Mouse (Mus musculus): ENCODE measurements around the gene Trap1. TPM values are rescaled to one million over a fixed set of nuclear protein-coding genes. Genes with fewer than 3 reads are reported as not detected.
A peak's percentile ranks its signal among the peaks of the same experiment; 100 is the strongest.
"Not testable (repeated sequence)": the region's sequence is repeated elsewhere in the genome, so short reads cannot be mapped to it uniquely, and the experiment has no call there.

Gene Trap1
- 34.4 and 35.4 TPM in 2 replicates for polyA plus RNA-seq (2012; ENCODE audit: insufficient read depth, insufficient read length, missing spikeins)

DNA sequence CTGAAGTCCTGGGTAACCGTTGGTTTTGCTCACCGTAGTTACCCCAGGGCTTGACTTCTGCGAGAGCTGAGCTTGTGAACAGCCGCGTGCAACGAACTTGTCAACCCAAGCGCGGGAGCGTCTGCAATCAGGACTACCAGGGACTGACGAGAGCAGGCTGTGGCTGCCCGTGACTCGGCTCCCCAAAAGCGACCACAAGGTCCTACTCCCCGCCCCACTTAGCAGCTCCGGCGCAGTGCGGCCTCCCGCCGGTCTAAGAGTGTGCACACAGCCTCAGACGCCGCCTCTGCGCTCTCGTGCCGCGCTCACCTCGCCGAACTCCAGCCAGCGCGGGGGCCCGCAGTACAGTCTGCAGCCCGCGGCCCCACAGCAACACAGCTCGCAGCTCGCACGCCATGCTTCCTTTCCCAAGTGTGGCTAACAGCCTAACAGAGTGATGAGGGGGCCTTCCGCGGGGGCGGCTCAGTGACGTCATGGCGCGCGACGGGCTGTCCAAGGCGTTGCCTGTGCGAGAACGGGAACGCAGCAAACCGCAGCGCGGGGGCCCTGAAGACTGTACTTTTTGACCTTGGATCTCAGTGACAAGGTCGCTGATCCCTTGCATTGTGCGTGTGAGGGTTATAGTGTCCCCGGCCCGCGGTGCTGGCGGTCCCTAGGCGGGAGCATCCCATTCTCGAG lies at the start of gene Trap1:
Gene Trap1 (minus strand): TSS at position 444 of the 678 bp plus-strand sequence.
- Histone ChIP-seq H3K4me3 (ENCODE audit: insufficient read depth, low read length) (peak within 1 kb of the TSS; percentile 94), H3K4me1 (ENCODE audit: control insufficient read depth, insufficient read depth, low read length) (peaks cover 52% of the 10 kb centered on the region), H3K27ac (ENCODE audit: insufficient read depth, low read depth, low read length) (peak within 1 kb of the TSS; percentile 85)
- TF ChIP-seq CTCF (IDR thresholded peaks at IDR 0.05; ENCODE audit: low read depth, low read length) (no peak), POLR2A (IDR thresholded peaks at IDR 0.05; ENCODE audit: borderline replicate concordance, low read depth, low read length) (no peak)

DNA sequence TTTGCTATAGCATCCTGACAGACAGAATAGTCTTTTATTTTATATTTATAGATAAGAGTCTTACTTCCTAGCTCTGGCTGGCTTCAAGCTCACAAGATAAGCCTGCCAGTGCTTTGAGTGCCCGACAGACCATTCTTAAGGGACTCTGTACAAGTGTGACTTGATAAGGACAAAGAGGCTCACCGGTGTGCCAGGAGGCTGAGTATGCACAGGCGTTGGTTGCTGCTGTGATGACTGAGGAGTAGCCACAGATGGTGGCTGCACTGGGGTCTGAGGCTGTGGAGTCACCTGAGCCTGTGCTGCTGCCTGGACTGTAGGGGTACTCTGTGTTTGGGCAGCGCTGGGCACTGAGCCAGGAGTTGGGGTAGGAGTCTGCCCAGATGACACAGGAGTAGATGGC lies 39.4 kb upstream of the Trap1 start:
- no peak for TF ChIP-seq POLR2A (IDR thresholded peaks at IDR 0.05; ENCODE audit: borderline replicate concordance, low read depth, low read length)
- no peak for TF ChIP-seq CTCF (IDR thresholded peaks at IDR 0.05; ENCODE audit: low read depth, low read length)
- H3K4me1 ChIP-seq (ENCODE audit: control insufficient read depth, insufficient read depth, low read length) = no peaks in the 10 kb centered on the region
- no peak overlapping the region for H3K27ac ChIP-seq (ENCODE audit: insufficient read depth, low read depth, low read length)
- H3K4me3 ChIP-seq (ENCODE audit: insufficient read depth, low read length) = no peak overlapping the region

DNA sequence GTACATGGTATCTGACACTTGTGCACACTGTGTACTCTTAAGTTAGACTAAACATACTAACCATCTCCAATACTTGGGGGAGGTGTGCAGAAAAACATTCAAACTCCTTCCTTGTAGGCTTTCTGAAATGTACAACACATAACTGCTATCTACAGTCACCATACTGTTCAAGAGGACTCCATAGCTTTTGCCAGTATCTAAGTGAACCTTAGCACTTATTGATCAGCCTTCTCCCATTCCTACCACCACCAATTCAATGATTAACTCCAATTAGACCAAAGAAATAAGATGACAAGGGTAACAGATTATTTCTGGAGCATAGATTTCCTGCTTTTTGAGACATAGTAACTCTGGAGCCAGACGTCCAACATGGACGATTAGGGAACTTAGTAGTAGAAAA lies 22.7 kb upstream of the Trap1 start:
- TF ChIP-seq CTCF (IDR thresholded peaks at IDR 0.05; ENCODE audit: low read depth, low read length) = no peak
- no peak for TF ChIP-seq POLR2A (IDR thresholded peaks at IDR 0.05; ENCODE audit: borderline replicate concordance, low read depth, low read length)
- no peak overlapping the region for H3K4me3 ChIP-seq (ENCODE audit: insufficient read depth, low read length)
- H3K4me1 ChIP-seq (ENCODE audit: control insufficient read depth, insufficient read depth, low read length) = no peaks in the 10 kb centered on the region
- H3K27ac ChIP-seq (ENCODE audit: insufficient read depth, low read depth, low read length) = no peak overlapping the region

DNA sequence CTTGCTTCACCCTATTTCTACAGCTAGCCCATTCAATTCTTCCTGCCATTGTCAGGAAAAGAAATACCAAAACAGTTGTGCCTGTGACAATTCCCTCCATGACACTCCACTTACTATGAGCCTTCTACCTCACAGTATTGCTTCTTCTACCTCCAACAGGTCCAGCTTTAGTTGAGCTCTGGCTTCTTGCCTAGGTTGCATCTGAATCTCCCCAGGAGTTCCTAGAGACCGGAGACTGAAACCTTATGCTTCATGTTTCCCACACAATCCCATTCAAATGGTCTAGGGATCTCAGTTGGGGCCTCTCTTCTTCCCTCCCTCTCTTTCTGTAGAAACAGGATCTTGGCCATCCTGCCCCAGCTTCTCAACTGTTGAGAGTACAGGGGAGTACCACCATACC lies 19.9 kb upstream of the Trap1 start:
- no peaks in the 10 kb centered on the region for H3K4me1 ChIP-seq (ENCODE audit: control insufficient read depth, insufficient read depth, low read length)
- TF ChIP-seq CTCF (IDR thresholded peaks at IDR 0.05; ENCODE audit: low read depth, low read length) = no peak
- no peak overlapping the region for H3K4me3 ChIP-seq (ENCODE audit: insufficient read depth, low read length)
- no peak overlapping the region for H3K27ac ChIP-seq (ENCODE audit: insufficient read depth, low read depth, low read length)

DNA sequence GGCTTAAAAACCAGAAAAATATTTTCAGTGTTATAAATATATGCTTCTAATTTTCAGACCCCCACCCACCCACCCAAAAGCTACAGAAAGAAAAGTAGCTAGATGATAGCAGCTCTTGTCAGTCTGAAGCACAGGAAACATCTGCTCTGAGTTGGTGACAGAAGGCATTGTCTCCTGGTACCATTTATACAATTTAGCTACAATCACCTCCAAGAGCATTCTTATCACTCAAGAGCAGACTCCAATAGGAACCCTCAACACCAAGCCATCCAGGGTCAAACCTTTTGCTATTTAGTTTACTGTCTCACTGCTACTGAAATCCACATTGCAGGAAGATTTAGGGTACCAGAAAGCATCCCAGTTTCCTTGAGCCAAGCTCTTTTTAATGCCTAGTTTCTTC lies 19.3 kb upstream of the Trap1 start:
- Histone ChIP-seq H3K27ac (ENCODE audit: insufficient read depth, low read depth, low read length) (no peak overlapping the region), H3K4me3 (ENCODE audit: insufficient read depth, low read length) (no peak overlapping the region), H3K4me1 (ENCODE audit: control insufficient read depth, insufficient read depth, low read length) (no peaks in the 10 kb centered on the region)
- TF ChIP-seq CTCF (IDR thresholded peaks at IDR 0.05; ENCODE audit: low read depth, low read length) (no peak), POLR2A (IDR thresholded peaks at IDR 0.05; ENCODE audit: borderline replicate concordance, low read depth, low read length) (no peak)

DNA sequence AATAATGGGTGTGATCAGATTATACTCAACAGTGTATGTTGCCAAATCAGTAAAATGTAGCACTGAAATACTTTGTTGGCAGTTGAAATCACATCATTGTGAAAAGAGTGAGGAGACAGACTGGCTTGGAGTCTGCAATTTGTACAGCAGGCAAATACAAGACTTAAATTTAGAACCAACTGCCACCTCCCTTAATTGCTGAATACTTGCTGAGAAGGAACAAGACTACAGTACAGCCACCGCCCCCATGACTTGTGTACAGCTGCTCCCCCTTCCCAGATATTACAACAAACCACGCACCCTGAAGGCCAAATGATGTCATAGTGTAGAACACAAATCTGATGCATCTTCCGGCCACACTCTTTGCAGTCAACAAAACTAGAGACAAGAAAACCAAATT lies 18.5 kb upstream of the Trap1 start:
- TF ChIP-seq CTCF (IDR thresholded peaks at IDR 0.05; ENCODE audit: low read depth, low read length) (no peak), POLR2A (IDR thresholded peaks at IDR 0.05; ENCODE audit: borderline replicate concordance, low read depth, low read length) (no peak)
- H3K4me3 ChIP-seq (ENCODE audit: insufficient read depth, low read length) = no peak overlapping the region
- H3K4me1 ChIP-seq (ENCODE audit: control insufficient read depth, insufficient read depth, low read length) = no peaks in the 10 kb centered on the region
- no peak overlapping the region for H3K27ac ChIP-seq (ENCODE audit: insufficient read depth, low read depth, low read length)

DNA sequence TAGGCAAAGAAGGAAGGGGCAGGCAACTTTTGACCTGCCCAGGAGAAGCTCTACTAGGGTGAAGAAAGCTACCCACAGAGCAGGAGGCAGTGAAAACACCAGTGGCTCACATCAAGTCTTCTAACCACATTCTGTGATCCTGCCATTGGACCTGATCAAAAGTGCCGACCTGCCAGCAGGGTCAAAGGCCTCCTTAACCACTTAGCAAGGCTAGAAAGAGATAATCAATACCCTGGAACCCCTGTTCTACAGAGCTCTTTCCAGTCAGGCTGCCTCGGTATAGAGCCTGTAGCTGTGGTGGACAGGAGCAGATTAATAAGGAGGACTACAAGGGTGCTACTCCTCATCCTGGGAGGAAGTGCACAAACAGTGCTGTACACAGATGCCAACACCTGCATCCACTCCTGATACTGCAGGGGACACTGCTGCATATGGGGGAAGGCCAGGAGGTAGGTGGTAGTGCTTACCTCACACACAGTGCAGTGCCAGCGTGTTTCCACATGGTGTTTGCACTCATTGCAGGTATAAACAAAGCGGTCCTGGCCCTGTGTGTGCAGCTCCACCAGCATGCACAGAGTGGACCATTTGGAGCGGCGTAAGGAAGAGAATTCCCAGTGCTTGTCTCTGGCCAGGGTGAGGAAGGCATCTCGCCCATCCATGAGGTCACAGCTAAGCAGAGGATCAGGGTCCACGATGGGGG lies 9.7 kb upstream of the Trap1 start:
- no peak overlapping the region for H3K4me3 ChIP-seq (ENCODE audit: insufficient read depth, low read length)
- H3K4me1 ChIP-seq (ENCODE audit: control insufficient read depth, insufficient read depth, low read length) = no peaks in the 10 kb centered on the region
- H3K27ac ChIP-seq (ENCODE audit: insufficient read depth, low read depth, low read length) = no peak overlapping the region
- TF ChIP-seq POLR2A (IDR thresholded peaks at IDR 0.05; ENCODE audit: borderline replicate concordance, low read depth, low read length) (no peak), CTCF (IDR thresholded peaks at IDR 0.05; ENCODE audit: low read depth, low read length) (no peak)

DNA sequence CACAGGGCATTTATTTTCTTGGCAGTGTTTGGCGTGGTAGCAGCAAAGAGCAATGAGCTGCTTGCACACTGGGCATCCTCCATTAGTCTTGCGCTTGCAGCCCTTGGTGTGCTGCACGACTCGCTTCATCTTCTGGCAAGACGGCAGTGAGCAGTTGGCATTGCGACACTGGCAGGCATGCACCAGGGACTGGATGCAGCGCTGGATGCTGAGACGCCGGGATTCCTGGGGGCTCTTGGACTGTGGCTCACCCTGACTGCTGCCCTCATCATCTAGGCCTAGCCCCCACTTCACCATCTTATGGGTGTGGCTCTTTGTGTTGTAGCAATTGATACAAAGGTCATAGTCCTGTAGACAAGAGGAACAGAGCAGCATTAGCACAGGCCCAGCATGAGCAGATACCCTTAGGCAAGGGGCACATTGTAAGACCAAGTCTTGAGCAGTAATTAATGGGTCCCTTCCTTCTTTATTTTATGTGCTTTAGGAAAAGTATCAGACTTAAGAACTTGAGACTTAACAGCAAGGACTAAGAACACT lies 8.3 kb upstream of the Trap1 start:
- Histone ChIP-seq H3K4me3 (ENCODE audit: insufficient read depth, low read length) (no peak overlapping the region), H3K27ac (ENCODE audit: insufficient read depth, low read depth, low read length) (no peak overlapping the region), H3K4me1 (ENCODE audit: control insufficient read depth, insufficient read depth, low read length) (peaks cover 10% of the 10 kb centered on the region)
- TF ChIP-seq CTCF (IDR thresholded peaks at IDR 0.05; ENCODE audit: low read depth, low read length) (no peak), POLR2A (IDR thresholded peaks at IDR 0.05; ENCODE audit: borderline replicate concordance, low read depth, low read length) (no peak)

DNA sequence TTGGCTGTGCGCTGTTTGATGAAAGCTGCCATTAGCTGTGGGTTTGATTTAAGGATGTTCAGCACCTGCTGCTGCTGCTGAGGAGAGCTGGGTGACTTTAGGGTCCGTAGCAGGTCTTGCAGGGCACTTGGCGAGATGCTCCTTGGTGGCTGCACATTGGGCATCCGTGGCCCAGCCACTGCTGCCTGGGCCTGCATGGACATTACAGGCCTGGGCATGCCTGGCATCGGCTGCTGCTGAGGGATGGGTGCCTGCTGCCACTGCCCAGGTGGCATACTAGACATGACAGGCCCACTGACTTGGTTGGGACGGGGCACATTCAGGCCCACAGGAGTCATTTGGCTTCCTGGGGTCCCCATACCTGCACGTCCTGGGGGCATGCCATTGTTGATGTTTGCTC lies 7.4 kb upstream of the Trap1 start:
- TF ChIP-seq POLR2A (IDR thresholded peaks at IDR 0.05; ENCODE audit: borderline replicate concordance, low read depth, low read length) (no peak), CTCF (IDR thresholded peaks at IDR 0.05; ENCODE audit: low read depth, low read length) (no peak)
- H3K27ac ChIP-seq (ENCODE audit: insufficient read depth, low read depth, low read length) = no peak overlapping the region

DNA sequence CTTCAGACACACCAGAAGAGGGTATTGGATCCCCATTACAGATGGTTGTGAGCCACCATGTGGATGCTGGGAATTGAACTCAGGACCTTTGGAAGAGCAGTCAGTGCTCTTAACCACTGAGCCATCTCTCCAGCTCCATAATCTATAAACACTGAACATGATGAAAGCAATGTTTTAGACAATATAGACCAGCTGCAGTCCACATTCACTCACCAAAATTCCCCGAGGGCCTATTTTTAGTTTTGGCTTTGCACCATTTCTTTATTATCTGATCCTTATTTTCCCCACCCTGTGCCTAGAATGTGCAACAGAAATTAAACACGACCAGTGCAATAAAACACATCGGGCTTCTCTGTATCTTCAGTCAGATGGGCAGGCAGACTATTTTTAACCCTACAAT lies 2.8 kb upstream of the Trap1 start:
- H3K4me3 ChIP-seq (ENCODE audit: insufficient read depth, low read length); H3K27ac ChIP-seq (ENCODE audit: insufficient read depth, low read depth, low read length): not testable (repeated sequence)
- peaks cover 37% of the 10 kb centered on the region for H3K4me1 ChIP-seq (ENCODE audit: control insufficient read depth, insufficient read depth, low read length)

More for the DNA sequence above, 7.4 kb upstream of the Trap1 start:
- H3K4me1 ChIP-seq (ENCODE audit: control insufficient read depth, insufficient read depth, low read length) = peaks cover 14% of the 10 kb centered on the region
- no peak overlapping the region for H3K4me3 ChIP-seq (ENCODE audit: insufficient read depth, low read length)

Measured in bone marrow macrophage, adult 2 months (primary cell).